Mouse (Mus musculus) olfactory bulb, adult 2 months (tissue): ENCODE measurements at regions not wholly inside any gene's neighbourhood (a gene's known extent, or its start where the extent isn't known, plus 50 kb on each side); places are given as distances from the start of the nearest gene placed in this dataset.

Experiments used
- CTCF ChIP-seq: fragments of 200-500 bp; IDR thresholded peaks from 2 replicates; pipeline ENCODE4 v1.5.1; 2012; ENCODE audit warnings: low read depth, mild to moderate bottlenecking, low read length, moderate library complexity; ENCODE audit not compliant: insufficient read depth
- POLR2A ChIP-seq: fragments of 200-500 bp; IDR thresholded peaks from 2 replicates; pipeline ENCODE4 v1.6.1; 2012; ENCODE audit warnings: mild to moderate bottlenecking, low read depth, low read length, moderate library complexity; ENCODE audit not compliant: insufficient read depth

DNA sequence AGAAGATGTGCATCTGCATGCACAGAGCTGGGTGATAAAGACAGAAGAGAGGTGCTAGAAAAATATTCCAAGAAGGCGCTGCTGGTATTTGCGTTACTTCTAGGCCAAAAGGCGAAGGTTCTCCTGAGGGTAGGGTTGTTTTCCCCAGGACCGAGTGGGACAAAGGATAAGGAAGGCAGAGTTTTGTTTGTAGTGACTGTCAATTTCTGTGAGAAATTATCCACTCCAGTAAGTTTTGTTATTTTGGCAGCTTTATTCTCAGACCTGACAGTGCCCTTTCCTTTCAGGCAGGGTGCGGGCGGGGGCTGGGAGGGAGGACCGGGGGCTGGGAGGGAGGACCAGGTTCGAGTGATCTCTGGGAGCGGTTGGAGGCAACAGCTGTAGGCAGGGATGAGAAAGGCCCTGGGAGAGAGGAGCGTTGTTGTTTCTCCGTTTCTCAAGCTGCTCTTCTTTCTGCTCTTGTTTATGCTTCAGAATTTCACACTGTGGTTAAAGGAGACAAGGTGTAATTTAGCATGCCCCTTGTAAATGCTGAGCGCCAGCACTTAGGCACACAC lies 211.2 kb upstream of the Cited2 start:
- TF ChIP-seq CTCF: no peak
- TF ChIP-seq POLR2A: no peak
